Mouse (Mus musculus) bone marrow, adult 2 months (tissue): ENCODE measurements at regions not wholly inside any gene's neighbourhood (a gene's known extent, or its start where the extent isn't known, plus 50 kb on each side); places are given as distances from the start of the nearest gene placed in this dataset.

Source experiments
- H3K27ac ChIP-seq: fragments of 200-500 bp; 2 replicates; pipeline ENCODE4 v1.5.1; 2012; ENCODE audit warnings: low read depth, mild to moderate bottlenecking, control low read depth, inconsistent platforms, low read length; ENCODE audit not compliant: control insufficient read depth, poor library complexity, insufficient read depth
- H3K4me1 ChIP-seq: fragments of 200-500 bp; 2 replicates; pipeline ENCODE4 v1.6.1; 2011; ENCODE audit warnings: low read length; ENCODE audit not compliant: control insufficient read depth, insufficient read depth
- H3K4me3 ChIP-seq: fragments of 200-500 bp; replicated peaks from 2 replicates; pipeline ENCODE3; 2011; ENCODE audit warnings: mild to moderate bottlenecking, low read depth, low read length, control low read depth; ENCODE audit not compliant: control insufficient read depth
- CTCF ChIP-seq: fragments of 200-500 bp; IDR thresholded peaks from 2 replicates; pipeline ENCODE4 v1.5.1; 2011; ENCODE audit warnings: low read length, control low read depth; ENCODE audit not compliant: control insufficient read depth, insufficient read depth
- POLR2A ChIP-seq: fragments of 200-500 bp; IDR thresholded peaks from 2 replicates; pipeline ENCODE4 v1.6.1; 2011; ENCODE audit warnings: low read depth, mild to moderate bottlenecking, control low read depth, low read length, borderline replicate concordance; ENCODE audit not compliant: control insufficient read depth
- WGBS: fragments of 180-500 bp; shearing (Covaris S2); methylation state at CpG from one replicate; pipeline ENCODE4 v1.1.7; 2018; 5-methylcytosine and 5-hydroxymethylcytosine counted together

- no peaks in the 10 kb centered on the region for H3K4me1 ChIP-seq
- WGBS = 1% methylated on average over 16 of the region's 16 CpGs
- peak overlapping the region; percentile 68 for H3K4me3 ChIP-seq
- TF ChIP-seq CTCF (no peak), POLR2A (no peak)
- no peak overlapping the region for H3K27ac ChIP-seq
Observed at GRCm38 (mm10) chr2:18587746-18588231, 84.4 kb upstream of the Commd3 start.

- Histone ChIP-seq H3K4me1 (no peaks in the 10 kb centered on the region), H3K4me3 (peak overlapping the region; percentile 68), H3K27ac (no peak overlapping the region)
- WGBS = under 1% methylated on average over 31 of the region's 31 CpGs
- no peak for TF ChIP-seq CTCF
- no peak for TF ChIP-seq POLR2A
Observed at GRCm38 (mm10) chr2:18586925-18587724, 85.1 kb upstream of the Commd3 start.

GRCm38 (mm10) chr2:18585564-18586336 is 86.4 kb upstream of the Commd3 start:
- peak; percentile 39 for TF ChIP-seq CTCF
- TF ChIP-seq POLR2A = no peak
- H3K27ac ChIP-seq = no peak overlapping the region

GRCm38 (mm10) chr2:18558133-18558532 is 114.1 kb upstream of the Commd3 start:
- no peak overlapping the region for H3K4me3 ChIP-seq
- TF ChIP-seq CTCF (no peak), POLR2A (no peak)
- no peaks in the 10 kb centered on the region for H3K4me1 ChIP-seq
- no peak overlapping the region for H3K27ac ChIP-seq
- 36% methylated on average over 4 of the region's 4 CpGs for WGBS

More at GRCm38 (mm10) chr2:18585564-18586336, 86.4 kb upstream of the Commd3 start:
- H3K4me1 ChIP-seq = no peaks in the 10 kb centered on the region
- no peak overlapping the region for H3K4me3 ChIP-seq
- 40% methylated on average over 9 of the region's 9 CpGs for WGBS

- H3K4me1 ChIP-seq = no peaks in the 10 kb centered on the region
- H3K27ac ChIP-seq = no peak overlapping the region
- H3K4me3 ChIP-seq = no peak overlapping the region
- TF ChIP-seq POLR2A (no peak), CTCF (no peak)
- 71% methylated on average over 5 of the region's 5 CpGs for WGBS
Observed at GRCm38 (mm10) chr2:18547964-18548643, 124.1 kb upstream of the Commd3 start.

GRCm38 (mm10) chr2:18524387-18524786 is 131.8 kb upstream of the Dnajc1 start:
- WGBS = 44% methylated on average over 7 of the region's 7 CpGs
- TF ChIP-seq POLR2A (no peak), CTCF (no peak)
- Histone ChIP-seq H3K4me1 (no peaks in the 10 kb centered on the region), H3K4me3 (no peak overlapping the region), H3K27ac (no peak overlapping the region)

GRCm38 (mm10) chr2:18523911-18524310 is 131.3 kb upstream of the Dnajc1 start:
- Histone ChIP-seq H3K4me1 (no peaks in the 10 kb centered on the region), H3K4me3 (no peak overlapping the region), H3K27ac (no peak overlapping the region)
- TF ChIP-seq CTCF (no peak), POLR2A (no peak)
- WGBS = 62% methylated on average over 3 of the region's 3 CpGs

GRCm38 (mm10) chr2:18513435-18513834 is 120.8 kb upstream of the Dnajc1 start:
- Histone ChIP-seq H3K27ac (no peak overlapping the region), H3K4me1 (no peaks in the 10 kb centered on the region), H3K4me3 (no peak overlapping the region)
- no peak for TF ChIP-seq CTCF
